ENCODE assay signal across 22 mouse cellular contexts in the genomic region with DNA sequence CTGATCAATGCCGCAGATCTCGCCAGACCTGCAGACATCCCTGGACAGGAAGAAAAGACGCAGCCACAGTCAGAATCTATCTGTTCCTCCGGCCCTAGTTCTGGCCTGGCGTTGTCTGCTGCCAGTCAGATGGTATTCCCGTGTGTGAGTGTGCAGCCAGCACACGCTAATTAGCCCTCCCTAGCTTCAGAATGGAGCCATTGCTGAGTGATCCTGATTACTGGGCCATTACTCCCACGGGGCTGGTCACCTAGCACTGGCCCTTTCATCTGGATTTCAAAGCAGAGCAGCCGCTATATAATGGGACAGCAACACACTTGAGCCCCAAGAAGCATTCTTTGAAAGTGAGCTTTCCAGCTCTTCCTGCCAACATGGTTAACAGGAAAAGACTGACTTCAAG. TPM values are rescaled to one million over a fixed set of nuclear protein-coding genes. Genes with fewer than 3 reads are reported as not detected.
"Had no signal": no experiment of that assay in that cellular context is flagged by ENCODE, and none has a peak within 500 bp of the region (broad histone marks: within the 10 kb centered on the region; RNA-seq: fewer than 3 reads in every experiment).

No protein-coding gene starts in this region.

- ATAC-seq: liver, postnatal 0 days; lung, postnatal 0 days had no signal

- H3K36me3 ChIP-seq: liver, embryonic 13.5 days; liver, embryonic 15.5 days; lung, embryonic 15.5 days; midbrain, embryonic 12.5 days; neural tube, embryonic 12.5 days; stomach, embryonic 15.5 days had no signal

- H3K9ac ChIP-seq: liver, embryonic 13.5 days; liver, embryonic 15.5 days; liver, postnatal 0 days; lung, embryonic 15.5 days; midbrain, embryonic 12.5 days; neural tube, embryonic 12.5 days; stomach, embryonic 15.5 days had no signal

- DNase-seq: liver, embryonic 13.5 days; liver, postnatal 0 days; lung, adult 2 months; lung, postnatal 14 days; lung, postnatal 36 days; right cerebral cortex, postnatal 14 days; thymus, adult 2 months; thymus, postnatal 25 days; thymus, postnatal 4 days had no signal

- H3K4me3 ChIP-seq: liver, embryonic 13.5 days; liver, embryonic 15.5 days; lung, embryonic 15.5 days; midbrain, embryonic 12.5 days; neural tube, embryonic 12.5 days; stomach, embryonic 15.5 days had no signal

- H3K27me3 ChIP-seq: liver, embryonic 13.5 days; liver, embryonic 15.5 days; lung, embryonic 15.5 days; neural tube, embryonic 12.5 days; stomach, embryonic 15.5 days had no signal

- H3K4me2 ChIP-seq: liver, embryonic 11.5 days; liver, embryonic 13.5 days; liver, embryonic 15.5 days; lung, embryonic 15.5 days; midbrain, embryonic 12.5 days; neural tube, embryonic 12.5 days; stomach, embryonic 15.5 days had no signal

- H3K4me1 ChIP-seq: liver, embryonic 13.5 days; liver, embryonic 15.5 days; lung, embryonic 15.5 days; stomach, embryonic 15.5 days had no signal

- H3K9me3 ChIP-seq: lung, embryonic 15.5 days; midbrain, embryonic 12.5 days; neural tube, embryonic 12.5 days; stomach, embryonic 15.5 days had no signal

- H3K27ac ChIP-seq: liver, embryonic 13.5 days; liver, embryonic 15.5 days; lung, embryonic 15.5 days; macrophage; midbrain, embryonic 12.5 days; neural tube, embryonic 12.5 days; stomach, embryonic 15.5 days; stomach, postnatal 0 days had no signal

RNA-seq across cellular contexts. Expression of gene Ajap1, which starts 9.8 kb away (rescaled TPM):
- total RNA-seq: megakaryocyte progenitor cell, adult 5-6 weeks; monocyte, adult 5-6 weeks; neutrophil, adult 5-6 weeks had no signal
- polyA plus RNA-seq: liver, postnatal 0 days; macrophage; testis, adult 2 months had no signal
